Mouse (Mus musculus) forebrain, embryonic 14.5 days (tissue): ENCODE results near the gene Rpl38. TPM values are rescaled to one million over a fixed set of nuclear protein-coding genes. Genes with fewer than 3 reads are reported as not detected.

Source experiments
- ATAC-seq: fragments of 200-750 bp; cut with Nextera tagmentation; 2 replicates; pipeline ENCODE4 v1.8.0; 2017; ENCODE audit warnings: mild to moderate bottlenecking, moderate library complexity
- DNase-seq: peaks from one replicate; pipeline ENCODE4 v3.0.0-alpha.2; 2015; ENCODE audit warnings: low spot score
- H3K27ac ChIP-seq: fragments of 300-500 bp; sonication (generic); 2 replicates; pipeline ENCODE4 v1.5.1; 2014; ENCODE audit warnings: low read depth, mild to moderate bottlenecking, control low read depth, low read length, moderate library complexity
- H3K27me3 ChIP-seq: fragments of 300-500 bp; sonication (generic); replicated peaks from 2 replicates; pipeline ENCODE4 v1.6.1; 2014; ENCODE audit warnings: low read length, control low read depth, mixed read lengths; ENCODE audit not compliant: control insufficient read depth, insufficient read depth
- H3K36me3 ChIP-seq: fragments of 300-500 bp; sonication (generic); 2 replicates; pipeline ENCODE4 v1.6.1; 2014; ENCODE audit warnings: low read length, control low read depth; ENCODE audit not compliant: control insufficient read depth, insufficient read depth
- H3K4me1 ChIP-seq: fragments of 300-500 bp; sonication (generic); 2 replicates; pipeline ENCODE4 v1.6.1; 2014; ENCODE audit warnings: antibody characterized with exemption, low read length, control low read depth; ENCODE audit not compliant: control insufficient read depth, insufficient read depth
- H3K4me2 ChIP-seq: fragments of 300-500 bp; sonication (generic); 2 replicates; pipeline ENCODE4 v1.6.1; 2014; ENCODE audit warnings: mild to moderate bottlenecking, control low read depth, low read length
- H3K4me3 ChIP-seq: fragments of 300-500 bp; sonication (generic); 2 replicates; pipeline ENCODE4 v1.5.1; 2014; ENCODE audit warnings: low read depth, low read length, control low read depth
- H3K9ac ChIP-seq: fragments of 300-500 bp; sonication (generic); 2 replicates; pipeline ENCODE4 v1.6.1; 2014; ENCODE audit warnings: mild to moderate bottlenecking, low read length, control low read depth, moderate library complexity
- H3K9me3 ChIP-seq: fragments of 300-500 bp; sonication (generic); replicated peaks from 2 replicates; pipeline ENCODE4 v1.6.1; 2016; ENCODE audit warnings: low read length, control low read depth, mixed read lengths; ENCODE audit not compliant: control insufficient read depth
- WGBS: fragments of 180-500 bp; shearing (Covaris S2); extraction: QIAGEN DNeasy Blood & Tissue Kit; methylation state at CpG from one replicate; pipeline ENCODE4 v1.1.7; 2014; 5-methylcytosine and 5-hydroxymethylcytosine counted together
- polyA plus RNA-seq: library from polyadenylated mRNA; unstranded; fragments of >200 nt; fragmentation: Nextera tagmentation; extraction: Ambion mirVana; gene quantifications from 2 replicates; pipeline ENCODE4 v1.2.1, GENCODE M21; 2014

Gene Rpl38
- polyA plus RNA-seq, 1 experiment from 2014 or later = 915 TPM

DNA sequence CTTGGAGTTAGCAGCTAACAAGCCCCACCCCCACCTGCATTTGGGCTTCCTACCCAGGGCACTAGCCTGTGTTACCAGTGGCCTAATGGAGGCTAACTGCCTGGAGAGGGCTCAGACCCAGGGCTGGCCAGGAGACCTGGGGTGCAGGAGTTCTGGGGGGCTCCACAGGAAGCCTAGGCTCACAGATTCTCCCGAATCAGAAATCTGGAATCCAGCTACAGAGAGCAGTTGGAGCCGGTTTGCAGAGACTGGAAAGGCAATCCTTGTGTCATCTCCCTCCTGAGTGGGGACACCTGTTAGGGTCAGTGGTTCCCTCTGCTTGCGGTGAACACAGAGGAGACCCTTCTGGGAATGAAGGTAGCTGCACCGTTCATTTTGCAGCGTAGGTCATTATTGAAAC, 12.7 kb downstream of the Rpl38 start:
- ATAC-seq = no peak
- 67% methylated on average over 5 of the region's 5 CpGs for WGBS

DNA sequence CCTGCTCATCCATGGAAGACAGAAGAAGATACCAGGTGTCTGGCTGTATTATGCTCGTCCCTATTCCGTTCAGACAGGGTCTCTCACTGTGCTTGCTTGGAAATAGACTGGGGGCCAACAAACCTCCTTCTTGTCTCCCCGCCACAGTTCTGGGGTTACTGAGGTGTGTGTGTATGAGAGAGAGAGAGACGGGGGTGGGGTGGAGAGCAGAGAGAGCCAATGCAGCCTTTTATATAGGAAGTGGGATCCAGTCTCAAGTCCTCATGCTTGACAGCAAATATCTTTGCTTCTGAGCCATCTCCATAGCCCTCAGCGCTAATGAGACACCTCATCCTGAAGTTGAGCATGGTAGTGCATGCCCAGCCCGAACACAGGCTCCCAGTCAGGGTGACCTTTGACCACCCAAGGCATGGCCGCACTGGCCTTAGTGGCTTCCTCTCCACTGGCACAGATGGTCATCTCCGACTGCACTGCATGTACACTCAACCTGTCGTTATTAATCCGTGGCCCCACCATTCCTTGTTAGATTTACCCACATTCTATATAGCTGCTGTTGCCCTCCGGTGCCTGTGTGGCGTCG, 14.1 kb downstream of the Rpl38 start:
- Histone ChIP-seq H3K9ac (no peak overlapping the region), H3K27me3 (no peaks in the 10 kb centered on the region), H3K27ac (no peak overlapping the region), H3K4me1 (no peaks in the 10 kb centered on the region), H3K36me3 (0 out of 2 replicates have a peak, but pooled peaks cover 6% of the 10 kb centered on the region), H3K4me2 (no peak overlapping the region), H3K9me3 (no peaks in the 10 kb centered on the region), H3K4me3 (no peak overlapping the region)
- no peak for ATAC-seq
- 96% methylated on average over 13 of the region's 13 CpGs for WGBS
- no peak for DNase-seq

More for the DNA sequence above, 12.7 kb downstream of the Rpl38 start:
- H3K36me3 ChIP-seq = no peaks in the 10 kb centered on the region
- H3K4me3 ChIP-seq = no peak overlapping the region
- no peak overlapping the region for H3K27ac ChIP-seq
- H3K9me3 ChIP-seq = no peaks in the 10 kb centered on the region
- no peaks in the 10 kb centered on the region for H3K27me3 ChIP-seq
- no peak for DNase-seq
- no peak overlapping the region for H3K4me2 ChIP-seq
- no peak overlapping the region for H3K9ac ChIP-seq
- peaks cover 4% of the 10 kb centered on the region; the same call in 1 of the 2 replicates for H3K4me1 ChIP-seq

DNA sequence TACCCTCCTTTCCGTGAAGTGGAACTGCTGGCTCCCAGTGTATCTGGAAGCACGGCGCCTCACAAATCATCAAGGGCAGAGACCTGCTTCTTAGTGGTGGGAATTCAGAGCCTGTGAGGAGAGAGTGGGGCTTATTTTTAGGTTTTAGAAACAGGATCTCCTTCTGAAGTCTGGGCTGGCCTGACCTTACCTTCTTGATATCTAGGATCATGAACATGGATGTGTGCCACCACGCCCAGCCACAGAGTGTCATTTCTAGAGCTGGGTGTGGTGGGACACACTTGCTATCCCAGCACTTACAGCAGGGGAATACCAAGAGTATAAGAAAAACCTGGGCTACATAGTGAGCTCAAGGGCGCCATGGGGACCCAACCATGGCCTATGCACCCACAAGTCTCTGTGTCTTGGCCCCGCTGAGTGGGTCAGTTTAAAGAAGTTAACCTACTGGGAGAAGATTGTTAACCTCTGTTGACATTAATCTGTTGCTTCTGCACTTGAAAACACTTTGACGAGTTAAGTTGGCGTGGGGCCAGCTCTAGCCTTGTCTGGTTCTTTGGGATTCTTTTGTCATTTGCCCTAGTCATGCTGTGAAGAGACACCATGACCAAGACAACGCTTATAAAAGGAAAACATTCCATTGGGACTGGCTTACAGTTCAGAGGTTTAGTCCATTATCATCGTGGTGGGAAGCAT, 14.9 kb downstream of the Rpl38 start:
- no peak overlapping the region for H3K4me2 ChIP-seq
- H3K9me3 ChIP-seq = no peaks in the 10 kb centered on the region
- no peaks in the 10 kb centered on the region for H3K27me3 ChIP-seq
- 0 out of 2 replicates have a peak, but pooled peaks cover 6% of the 10 kb centered on the region for H3K36me3 ChIP-seq
- no peak overlapping the region for H3K9ac ChIP-seq
- DNase-seq = no peak
- no peak for ATAC-seq
- H3K4me3 ChIP-seq = no peak overlapping the region
- 81% methylated on average over 10 of the region's 10 CpGs for WGBS
- H3K27ac ChIP-seq = no peak overlapping the region
- H3K4me1 ChIP-seq = no peaks in the 10 kb centered on the region

DNA sequence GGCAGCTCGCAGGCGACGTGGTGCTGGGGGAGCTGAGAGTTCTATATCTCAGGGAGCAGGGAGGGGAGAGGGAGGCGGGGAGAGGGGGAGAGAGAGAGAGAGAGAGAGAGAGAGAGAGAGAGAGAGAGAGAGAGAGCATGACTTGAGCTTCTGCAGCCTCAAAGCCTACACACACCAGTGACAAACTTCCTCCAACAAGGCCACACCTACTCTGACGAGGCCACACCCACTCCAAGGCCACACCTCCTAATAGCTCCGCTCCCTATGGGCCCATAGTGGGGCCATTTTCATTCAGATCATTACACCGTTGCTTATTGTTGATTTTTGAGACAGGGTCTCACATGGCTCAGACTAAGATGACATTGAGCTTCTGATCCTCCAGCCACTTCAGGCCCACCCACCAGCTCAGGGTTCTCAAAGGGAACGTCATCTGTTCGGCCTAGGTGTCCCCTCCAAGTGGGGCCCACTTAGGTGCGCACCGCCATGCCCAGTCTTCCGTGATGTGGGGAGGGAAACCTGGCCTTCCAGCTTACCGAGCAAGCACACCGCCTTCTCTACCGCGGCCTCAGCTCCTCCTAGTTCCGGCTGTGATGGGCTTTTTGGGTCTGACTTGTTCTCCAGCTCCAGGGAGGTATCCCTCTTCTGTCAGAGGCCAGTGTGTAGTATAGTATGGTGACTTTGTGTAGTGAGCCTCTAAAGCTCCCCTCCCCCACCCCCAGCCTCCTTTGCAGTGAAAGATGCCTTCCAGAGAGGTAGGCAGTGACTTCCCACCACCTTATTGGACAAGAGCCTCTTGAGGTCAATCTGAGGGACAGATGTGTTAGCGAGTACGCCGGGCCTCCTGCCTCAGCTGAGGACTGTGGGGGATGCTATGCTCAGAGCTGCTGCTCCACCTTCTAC, 15.6 kb downstream of the Rpl38 start:
- H3K9ac ChIP-seq = no peak overlapping the region
- no peaks in the 10 kb centered on the region for H3K4me1 ChIP-seq
- H3K9me3 ChIP-seq = no peaks in the 10 kb centered on the region
- 79% methylated on average over 20 of the region's 20 CpGs for WGBS
- H3K4me2 ChIP-seq = no peak overlapping the region
- H3K4me3 ChIP-seq = no peak overlapping the region
- ATAC-seq (no peak), DNase-seq (no peak)
- H3K27ac ChIP-seq = no peak overlapping the region
- H3K36me3 ChIP-seq = 0 out of 2 replicates have a peak, but pooled peaks cover 6% of the 10 kb centered on the region
- H3K27me3 ChIP-seq = no peaks in the 10 kb centered on the region

DNA sequence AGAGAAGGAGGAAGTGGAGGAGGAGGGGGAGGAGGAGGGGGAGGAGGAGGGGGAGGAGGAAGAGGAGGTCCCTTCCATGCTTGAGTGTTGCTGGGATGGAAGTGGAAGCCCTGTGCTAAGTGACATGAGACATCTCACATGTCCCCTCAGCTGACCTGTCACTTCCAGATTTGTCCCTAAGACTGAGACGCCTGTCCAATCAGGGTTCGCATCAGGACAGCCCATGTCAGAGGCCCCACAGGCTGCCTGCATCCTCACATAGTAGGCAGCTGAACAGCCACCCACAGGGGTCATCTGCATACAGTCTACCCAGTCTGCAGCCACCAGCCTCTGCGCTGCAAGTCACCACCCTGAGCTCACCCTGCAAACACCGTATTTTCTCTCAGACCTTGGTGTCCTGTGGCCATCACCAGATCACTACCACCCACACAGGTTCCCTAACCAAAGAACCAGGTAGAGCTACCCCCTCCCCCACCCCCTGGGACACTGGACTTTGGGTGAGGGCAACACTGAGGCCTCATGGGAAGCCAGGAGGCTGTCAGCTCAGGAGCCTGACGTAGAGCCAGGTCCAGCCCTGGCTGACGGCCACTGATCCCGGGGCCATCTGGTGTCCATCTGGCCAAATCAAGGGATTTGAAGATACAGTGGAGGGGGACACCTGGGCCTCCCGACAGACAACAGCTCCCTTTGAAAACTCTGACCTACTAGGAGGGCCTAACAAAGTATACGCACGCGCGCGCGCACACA, 16.5 kb downstream of the Rpl38 start:
- Histone ChIP-seq H3K9ac (no peak overlapping the region), H3K4me3 (no peak overlapping the region), H3K27ac (no peak overlapping the region), H3K36me3 (peaks cover 6% of the 10 kb centered on the region; the same call in 1 of the 2 replicates), H3K4me2 (no peak overlapping the region), H3K27me3 (no peaks in the 10 kb centered on the region), H3K9me3 (no peaks in the 10 kb centered on the region), H3K4me1 (no peaks in the 10 kb centered on the region)
- no peak for ATAC-seq
- WGBS = 77% methylated on average over 14 of the region's 14 CpGs
- no peak for DNase-seq

DNA sequence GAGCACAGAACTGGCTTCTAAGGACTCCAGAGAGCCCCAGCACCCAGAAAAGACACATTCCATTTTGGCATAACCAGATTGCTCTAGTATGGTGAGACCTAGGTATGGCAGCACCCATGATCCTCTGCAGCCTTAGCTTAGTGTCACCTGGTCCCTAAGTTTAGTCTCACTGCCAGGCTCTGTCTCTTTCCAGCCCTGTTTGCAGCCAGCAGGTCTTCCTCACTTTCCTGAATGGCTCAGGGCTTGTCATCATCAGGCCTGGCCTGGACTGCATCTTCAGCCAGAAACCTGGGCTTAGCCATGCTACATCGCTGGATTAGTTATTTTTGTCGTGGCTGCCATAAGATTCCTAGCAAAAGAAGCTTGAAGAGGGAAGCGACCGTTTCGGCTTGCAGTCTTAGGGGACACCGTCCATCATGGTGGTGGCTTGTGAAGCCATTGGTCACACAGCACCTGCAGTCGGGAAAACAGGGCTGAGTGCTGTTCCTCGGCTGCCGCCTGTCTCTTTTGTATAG, 17.3 kb downstream of the Rpl38 start:
- H3K36me3 ChIP-seq = peaks cover 11% of the 10 kb centered on the region; the same call in 1 of the 2 replicates
- no peak for DNase-seq
- WGBS = 88% methylated on average over 9 of the region's 9 CpGs
- no peaks in the 10 kb centered on the region for H3K27me3 ChIP-seq
- no peaks in the 10 kb centered on the region for H3K9me3 ChIP-seq
- H3K4me2 ChIP-seq = no peak overlapping the region
- H3K4me1 ChIP-seq = no peaks in the 10 kb centered on the region
- no peak overlapping the region for H3K4me3 ChIP-seq
- H3K9ac ChIP-seq = no peak overlapping the region
- no peak overlapping the region for H3K27ac ChIP-seq
- ATAC-seq = no peak

DNA sequence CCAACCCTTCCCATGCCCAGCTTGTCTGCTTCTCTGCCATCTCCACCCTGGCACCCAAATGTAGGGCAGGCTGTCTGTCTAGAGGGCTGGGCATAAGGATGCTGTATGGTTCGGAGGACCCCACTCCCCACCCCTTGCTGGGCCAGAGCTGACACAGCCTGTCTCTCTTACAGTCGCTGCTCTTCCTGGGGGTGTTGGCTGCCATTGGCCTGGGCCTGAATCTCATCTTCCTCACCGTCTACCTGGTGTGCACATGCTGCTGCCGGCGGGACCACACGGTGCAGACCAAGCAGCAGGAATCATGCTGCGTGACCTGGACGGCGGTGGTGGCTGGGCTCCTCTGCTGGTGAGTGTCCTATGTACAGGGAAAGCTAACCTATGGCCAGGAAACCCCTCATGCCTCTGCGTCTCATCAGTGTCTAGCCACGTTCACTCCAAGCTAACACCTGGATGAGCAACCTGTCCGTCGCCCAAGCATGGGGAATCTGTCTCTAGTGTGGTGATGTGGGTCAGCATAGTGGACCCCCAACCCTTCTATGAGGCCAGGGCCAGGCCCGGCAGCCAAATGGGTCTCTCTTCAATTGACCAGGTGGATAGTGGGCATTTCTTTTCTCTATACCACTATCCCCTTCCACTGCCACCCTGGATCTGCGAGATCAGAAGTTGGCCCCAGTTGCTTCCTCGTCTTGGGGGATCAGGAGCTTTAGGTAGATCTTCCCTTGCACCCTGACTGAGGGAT, 18.1 kb downstream of the Rpl38 start:
- no peak for ATAC-seq
- 96% methylated on average over 16 of the region's 16 CpGs for WGBS
- Histone ChIP-seq H3K4me2 (no peak overlapping the region), H3K4me3 (no peak overlapping the region), H3K27me3 (no peaks in the 10 kb centered on the region), H3K9me3 (no peaks in the 10 kb centered on the region), H3K9ac (no peak overlapping the region), H3K27ac (no peak overlapping the region), H3K4me1 (no peaks in the 10 kb centered on the region), H3K36me3 (peaks cover 13% of the 10 kb centered on the region; the same call in 1 of the 2 replicates)
- no peak for DNase-seq
